Mouse (Mus musculus) right cerebral cortex, postnatal 36 days (tissue): ENCODE measurements at regions not wholly inside any gene's neighbourhood (a gene's known extent, or its start where the extent isn't known, plus 50 kb on each side); places are given as distances from the start of the nearest gene placed in this dataset.

Source experiments
- DNase-seq, 2 experiments: peaks; one replicate each; pipeline ENCODE4 v3.0.0; 2022; ENCODE audit warnings: low spot score in 2 of 2, mixed read lengths in 1 of 2

GRCm38 (mm10) chr19:20310653-20311052, 80.1 kb downstream of the Anxa1 start:
- no peak for DNase-seq

- DNase-seq, result no peak
Observed at GRCm38 (mm10) chr19:20300066-20300651, 90.6 kb downstream of the Anxa1 start.

GRCm38 (mm10) chr19:20298431-20298830, 92.3 kb downstream of the Anxa1 start:
- DNase-seq, result no peak

- no peak for DNase-seq
Observed at GRCm38 (mm10) chr19:20285188-20285587, 105.6 kb downstream of the Anxa1 start.

GRCm38 (mm10) chr19:20283105-20283504, 107.6 kb downstream of the Anxa1 start:
- DNase-seq, result no peak

- DNase-seq, result no peak
Observed at GRCm38 (mm10) chr19:20261586-20261985, 129.2 kb downstream of the Anxa1 start.

- no peak for DNase-seq
Observed at GRCm38 (mm10) chr19:20252151-20252550, 138.6 kb downstream of the Anxa1 start.

GRCm38 (mm10) chr19:20243817-20244216, 146.9 kb downstream of the Anxa1 start:
- DNase-seq, result no peak

- no peak for DNase-seq
Observed at GRCm38 (mm10) chr19:20241266-20241665, 149.5 kb downstream of the Anxa1 start.

- DNase-seq, result no peak
Observed at GRCm38 (mm10) chr19:20240471-20240870, 150.3 kb downstream of the Anxa1 start.

GRCm38 (mm10) chr19:20239396-20239795, 151.3 kb downstream of the Anxa1 start:
- DNase-seq, result peak in 1 of 2 experiments; percentile 38

GRCm38 (mm10) chr19:20226756-20227155, 164.0 kb downstream of the Anxa1 start:
- no peak for DNase-seq

GRCm38 (mm10) chr19:20217389-20217788, 173.4 kb downstream of the Anxa1 start:
- DNase-seq, result peak in 1 of 2 experiments; percentile 19

GRCm38 (mm10) chr19:20194511-20194910, 196.2 kb downstream of the Anxa1 start:
- no peak for DNase-seq

- DNase-seq, result peak in 1 of 2 experiments; percentile 9
Observed at GRCm38 (mm10) chr19:20181854-20182253, 208.9 kb downstream of the Anxa1 start.

- DNase-seq, result no peak
Observed at GRCm38 (mm10) chr19:20161502-20161901, 229.2 kb downstream of the Anxa1 start.

- DNase-seq, result no peak
Observed at GRCm38 (mm10) chr19:20156398-20156937, 234.3 kb downstream of the Anxa1 start.

- no peak for DNase-seq
Observed at GRCm38 (mm10) chr19:20139506-20139905, 251.2 kb downstream of the Anxa1 start.

GRCm38 (mm10) chr19:20123546-20124195, 267.1 kb downstream of the Anxa1 start:
- no peak for DNase-seq

- DNase-seq, result no peak
Observed at GRCm38 (mm10) chr19:20122475-20122874, 268.3 kb downstream of the Anxa1 start.

- DNase-seq, result peak in 1 of 2 experiments; percentile 18
Observed at GRCm38 (mm10) chr19:20114237-20114636, 276.5 kb downstream of the Anxa1 start.
